Mouse (Mus musculus): ENCODE results near the gene Sdk1.

- TF ChIP-seq CTCF (IDR thresholded peaks at IDR 0.05; ENCODE audit: low read depth) (no peak), EP300 (optimal IDR thresholded peaks at IDR 0.05) (no peak)
Measured at GRCm38 (mm10) chr5:141987287-141987799, 746.1 kb downstream of the Sdk1 start.

Measured in stomach, postnatal 0 days (tissue).